Mouse (Mus musculus): Measurements from ENCODE around the gene Ephx3.

GRCm38 (mm10) chr17:32235534-32236191, 46.3 kb upstream of the Ephx3 start:
- TF ChIP-seq CTCF (IDR thresholded peaks at IDR 0.05; ENCODE audit: borderline replicate concordance, insufficient read depth, low read depth, low read length), result no peak
- no peak for TF ChIP-seq POLR2A (IDR thresholded peaks at IDR 0.05; ENCODE audit: borderline replicate concordance, insufficient read depth, low read length)
